Mouse (Mus musculus) lung, embryonic 15.5 days (tissue): ENCODE measurements at regions not wholly inside any gene's neighbourhood (a gene's known extent, or its start where the extent isn't known, plus 50 kb on each side); places are given as distances from the start of the nearest gene placed in this dataset.
A peak's percentile ranks its signal among the peaks of the same experiment; 100 is the strongest.

ENCODE experiments used
- ATAC-seq: fragments of 200-750 bp; cut with Nextera tagmentation; 2 replicates; pipeline ENCODE4 v1.8.0; 2017; ENCODE audit warnings: moderate number of reproducible peaks, borderline replicate concordance; ENCODE audit not compliant: low FRiP score, low TSS enrichment; ENCODE audit errors: extremely low read depth
- H3K27ac ChIP-seq: fragments of 300-500 bp; sonication (generic); 2 replicates; pipeline ENCODE4 v1.5.1; 2015; ENCODE audit warnings: moderate library complexity, mild to moderate bottlenecking, inconsistent platforms
- H3K27me3 ChIP-seq: fragments of 300-500 bp; sonication (generic); 2 replicates; pipeline ENCODE4 v1.6.1; 2015; ENCODE audit warnings: inconsistent platforms
- H3K36me3 ChIP-seq: fragments of 300-500 bp; sonication (generic); 2 replicates; pipeline ENCODE4 v1.6.1; 2015; ENCODE audit warnings: inconsistent platforms
- H3K4me1 ChIP-seq: fragments of 300-500 bp; sonication (generic); 2 replicates; pipeline ENCODE4 v1.6.1; 2015; ENCODE audit warnings: inconsistent platforms
- H3K4me2 ChIP-seq: fragments of 300-500 bp; sonication (generic); 2 replicates; pipeline ENCODE4 v1.6.1; 2015; ENCODE audit warnings: inconsistent platforms, mild to moderate bottlenecking, moderate library complexity
- H3K4me3 ChIP-seq: fragments of 300-500 bp; sonication (generic); 2 replicates; pipeline ENCODE4 v1.5.1; 2015; ENCODE audit warnings: mild to moderate bottlenecking, inconsistent platforms
- H3K9ac ChIP-seq: fragments of 300-500 bp; sonication (generic); 2 replicates; pipeline ENCODE4 v1.6.1; 2015; ENCODE audit warnings: inconsistent platforms
- H3K9me3 ChIP-seq: fragments of 300-500 bp; sonication (generic); 2 replicates; pipeline ENCODE4 v1.6.1; 2016; ENCODE audit warnings: inconsistent platforms
- WGBS: fragments of 180-500 bp; shearing (Covaris S2); methylation state at CpG from one replicate; pipeline ENCODE4 v1.1.7; 2015; 5-methylcytosine and 5-hydroxymethylcytosine counted together

GRCm38 (mm10) chr2:115469165-115469821 is 112.2 kb upstream of the BC052040 start:
- WGBS = 65% methylated on average over 6 of the region's 6 CpGs
- Histone ChIP-seq H3K4me2 (no peak overlapping the region), H3K27ac (no peak overlapping the region), H3K9me3 (no peaks in the 10 kb centered on the region), H3K4me1 (0 out of 2 replicates have a peak, but pooled peaks cover 3% of the 10 kb centered on the region), H3K9ac (no peak overlapping the region), H3K4me3 (no peak overlapping the region), H3K36me3 (no peaks in the 10 kb centered on the region), H3K27me3 (no peaks in the 10 kb centered on the region)
- no peak for ATAC-seq

GRCm38 (mm10) chr2:115472393-115472792 is 109.1 kb upstream of the BC052040 start:
- no peak for ATAC-seq
- no peaks in the 10 kb centered on the region for H3K27me3 ChIP-seq
- no peak overlapping the region for H3K27ac ChIP-seq
- H3K9me3 ChIP-seq = no peaks in the 10 kb centered on the region
- H3K36me3 ChIP-seq = no peaks in the 10 kb centered on the region
- H3K9ac ChIP-seq = no peak overlapping the region
- WGBS = 57% methylated on average over 2 of the region's 2 CpGs
- H3K4me2 ChIP-seq = no peak overlapping the region
- 0 out of 2 replicates have a peak, but pooled peaks cover 3% of the 10 kb centered on the region for H3K4me1 ChIP-seq
- no peak overlapping the region for H3K4me3 ChIP-seq

GRCm38 (mm10) chr2:115483418-115484288 is 97.9 kb upstream of the BC052040 start:
- peak overlapping the region; percentile 72 for H3K27ac ChIP-seq
- no peaks in the 10 kb centered on the region for H3K27me3 ChIP-seq
- peak overlapping the region; percentile 32 for H3K4me2 ChIP-seq
- H3K4me3 ChIP-seq = no peak overlapping the region
- 37% methylated on average over 13 of the region's 13 CpGs for WGBS
- peak; percentile 96 for ATAC-seq
- H3K4me1 ChIP-seq = peaks cover 6% of the 10 kb centered on the region
- no peaks in the 10 kb centered on the region for H3K36me3 ChIP-seq
- H3K9ac ChIP-seq = no peak overlapping the region
- H3K9me3 ChIP-seq = no peaks in the 10 kb centered on the region

DNA sequence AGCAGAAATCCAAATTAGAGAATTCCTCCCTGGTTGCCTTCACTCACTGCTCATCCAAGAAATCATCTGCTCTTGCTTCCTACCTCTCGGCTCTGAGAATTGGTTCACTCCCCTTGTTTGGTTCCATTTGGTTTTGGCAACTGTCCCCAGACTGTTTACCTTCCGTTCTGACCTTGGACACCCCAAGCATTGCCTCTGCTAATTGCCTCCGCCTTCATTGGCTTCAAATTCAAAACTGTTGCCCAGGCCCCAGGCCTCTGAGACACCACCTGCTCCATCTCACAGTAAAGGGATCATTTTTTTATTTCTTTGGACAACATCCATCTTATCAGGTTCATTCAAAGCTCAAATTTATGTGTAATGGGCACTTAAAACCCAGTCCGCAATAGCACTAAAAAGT is 93.1 kb upstream of the BC052040 start:
- Histone ChIP-seq H3K4me1 (peaks cover 6% of the 10 kb centered on the region), H3K36me3 (no peaks in the 10 kb centered on the region), H3K4me3 (no peak overlapping the region), H3K9ac (no peak overlapping the region), H3K4me2 (no peak overlapping the region), H3K27ac (no peak overlapping the region), H3K27me3 (no peaks in the 10 kb centered on the region), H3K9me3 (no peaks in the 10 kb centered on the region)
- ATAC-seq = no peak
- 56% methylated on average over 4 of the region's 4 CpGs for WGBS

DNA sequence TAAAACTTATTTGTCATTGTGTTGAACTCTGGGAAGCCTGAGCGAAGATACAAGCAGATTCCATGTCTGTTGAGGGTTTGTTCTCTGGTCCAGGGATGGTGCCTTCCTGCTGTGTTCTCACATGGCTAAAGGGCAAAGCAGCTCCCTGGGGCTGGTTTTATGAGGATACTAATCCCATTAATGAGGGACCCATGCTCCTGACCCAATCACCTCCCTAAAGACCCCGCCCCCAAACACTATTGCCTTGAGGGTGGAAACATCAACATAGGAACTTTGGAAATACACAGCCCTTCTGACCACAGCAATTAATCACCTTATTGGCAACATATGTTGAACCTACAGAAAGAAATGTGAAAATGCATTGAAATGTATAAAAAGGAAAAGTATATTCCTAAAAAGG is 88.5 kb upstream of the BC052040 start:
- H3K9ac ChIP-seq = no peak overlapping the region
- WGBS = 81% methylated on average over 2 of the region's 2 CpGs
- no peaks in the 10 kb centered on the region for H3K36me3 ChIP-seq
- no peak for ATAC-seq
- no peak overlapping the region for H3K27ac ChIP-seq
- no peaks in the 10 kb centered on the region for H3K9me3 ChIP-seq
- H3K4me2 ChIP-seq = no peak overlapping the region
- H3K27me3 ChIP-seq = no peaks in the 10 kb centered on the region
- H3K4me1 ChIP-seq = no peaks in the 10 kb centered on the region
- H3K4me3 ChIP-seq = no peak overlapping the region

- no peaks in the 10 kb centered on the region for H3K36me3 ChIP-seq
- H3K4me1 ChIP-seq = no peaks in the 10 kb centered on the region
- H3K4me2 ChIP-seq = no peak overlapping the region
- no peaks in the 10 kb centered on the region for H3K27me3 ChIP-seq
- H3K4me3 ChIP-seq = no peak overlapping the region
- WGBS = 86% methylated on average over 2 of the region's 2 CpGs
- H3K9ac ChIP-seq = no peak overlapping the region
- ATAC-seq = no peak
- H3K9me3 ChIP-seq = no peaks in the 10 kb centered on the region
- H3K27ac ChIP-seq = no peak overlapping the region
Measured at GRCm38 (mm10) chr2:115499904-115500303, 81.6 kb upstream of the BC052040 start.

DNA sequence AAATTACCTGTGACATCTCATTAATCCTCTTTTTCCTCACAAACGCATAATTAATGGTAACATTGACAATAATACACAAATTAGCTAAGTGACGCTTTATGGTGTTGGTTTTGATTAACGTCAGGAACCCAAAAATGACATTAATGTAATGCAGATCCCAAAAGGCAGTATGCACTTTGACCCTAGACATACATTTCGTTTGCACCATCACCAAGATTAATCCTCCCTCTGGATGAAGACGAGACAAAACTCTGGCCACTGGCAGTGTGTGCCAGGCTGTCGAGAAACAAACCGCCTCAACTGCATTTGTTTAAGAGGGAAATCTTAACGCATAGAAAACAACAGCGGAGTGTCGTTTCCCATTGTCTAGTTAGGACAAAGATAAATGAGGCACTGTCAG is 72.0 kb upstream of the BC052040 start:
- Histone ChIP-seq H3K9ac (no peak overlapping the region), H3K9me3 (no peaks in the 10 kb centered on the region), H3K27ac (no peak overlapping the region), H3K36me3 (no peaks in the 10 kb centered on the region), H3K4me2 (no peak overlapping the region), H3K4me3 (no peak overlapping the region), H3K27me3 (no peaks in the 10 kb centered on the region), H3K4me1 (peaks cover 16% of the 10 kb centered on the region)
- no peak for ATAC-seq
- WGBS = 50% methylated on average over 10 of the region's 10 CpGs

- H3K9ac ChIP-seq = no peak overlapping the region
- H3K4me2 ChIP-seq = no peak overlapping the region
- 61% methylated on average over 3 of the region's 3 CpGs for WGBS
- no peak overlapping the region for H3K27ac ChIP-seq
- H3K4me1 ChIP-seq = peaks cover 19% of the 10 kb centered on the region
- H3K9me3 ChIP-seq = no peaks in the 10 kb centered on the region
- H3K36me3 ChIP-seq = no peaks in the 10 kb centered on the region
- no peak for ATAC-seq
- no peak overlapping the region for H3K4me3 ChIP-seq
- H3K27me3 ChIP-seq = no peaks in the 10 kb centered on the region
Measured at GRCm38 (mm10) chr2:115511146-115511545, 70.4 kb upstream of the BC052040 start.

- WGBS = 51% methylated on average over 14 of the region's 14 CpGs
- H3K9ac ChIP-seq = no peak overlapping the region
- H3K9me3 ChIP-seq = no peaks in the 10 kb centered on the region
- no peak for ATAC-seq
- H3K4me3 ChIP-seq = no peak overlapping the region
- peaks cover 19% of the 10 kb centered on the region for H3K4me1 ChIP-seq
- H3K27me3 ChIP-seq = no peaks in the 10 kb centered on the region
- no peaks in the 10 kb centered on the region for H3K36me3 ChIP-seq
- H3K27ac ChIP-seq = no peak overlapping the region
- no peak overlapping the region for H3K4me2 ChIP-seq
Measured at GRCm38 (mm10) chr2:115511612-115512525, 69.6 kb upstream of the BC052040 start.

GRCm38 (mm10) chr2:115512891-115513290 is 68.6 kb upstream of the BC052040 start:
- no peak overlapping the region for H3K27ac ChIP-seq
- no peaks in the 10 kb centered on the region for H3K36me3 ChIP-seq
- no peak for ATAC-seq
- no peak overlapping the region for H3K9ac ChIP-seq
- no peaks in the 10 kb centered on the region for H3K9me3 ChIP-seq
- 27% methylated on average over 8 of the region's 8 CpGs for WGBS
- no peak overlapping the region for H3K4me3 ChIP-seq
- H3K4me2 ChIP-seq = peak overlapping the region; percentile 22
- H3K27me3 ChIP-seq = no peaks in the 10 kb centered on the region
- peaks cover 19% of the 10 kb centered on the region for H3K4me1 ChIP-seq

DNA sequence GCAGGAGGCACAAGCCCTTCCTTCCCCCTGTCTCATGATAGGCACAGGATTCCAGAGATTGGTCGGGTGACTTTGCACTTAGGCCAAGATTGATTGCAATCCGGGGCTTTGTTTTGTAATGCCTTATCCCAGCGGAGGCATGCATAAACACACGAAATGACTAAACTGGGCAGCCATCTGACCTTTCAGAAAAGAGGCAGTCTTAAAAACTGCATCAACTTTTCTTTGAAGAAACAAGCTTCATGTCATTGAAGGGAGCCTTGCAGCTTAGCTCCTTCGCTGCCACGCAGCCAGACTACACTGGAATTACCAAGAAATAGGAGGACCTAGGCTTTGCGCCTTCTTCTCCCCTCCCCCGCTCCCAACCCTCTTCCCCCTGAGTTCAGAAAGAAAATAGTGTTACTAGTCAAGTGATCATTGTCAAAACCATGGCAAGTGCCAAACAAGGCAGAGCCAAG is 67.7 kb upstream of the BC052040 start:
- Histone ChIP-seq H3K4me1 (peaks cover 19% of the 10 kb centered on the region), H3K4me3 (no peak overlapping the region), H3K9ac (no peak overlapping the region), H3K27ac (peak overlapping the region; percentile 52), H3K36me3 (no peaks in the 10 kb centered on the region), H3K9me3 (no peaks in the 10 kb centered on the region), H3K27me3 (no peaks in the 10 kb centered on the region), H3K4me2 (peak overlapping the region; percentile 11)
- no peak for ATAC-seq
- 12% methylated on average over 8 of the region's 8 CpGs for WGBS
